Mouse (Mus musculus): ENCODE results near the gene Ltbp4.

The Ltbp4 gene

GRCm38 (mm10) chr7:27259271-27259721 lies 78.2 kb downstream of the Ltbp4 start:
- DNase-seq (ENCODE audit: low read depth, low spot score) = no peak

GRCm38 (mm10) chr7:27258205-27258899 lies 79.1 kb downstream of the Ltbp4 start, which contains the start of gene Numbl:
Gene Numbl (plus strand): TSS chr7:27258433.
- DNase-seq (ENCODE audit: low read depth, low spot score) = peak; percentile 95

- DNase-seq (ENCODE audit: low read depth, low spot score) = no peak
These were observed 79.7 kb downstream of the Ltbp4 start for GRCm38 (mm10) chr7:27257852-27258204.

GRCm38 (mm10) chr7:27257046-27257851 lies 80.2 kb downstream of the Ltbp4 start:
- DNase-seq (ENCODE audit: low read depth, low spot score) = no peak

- no peak for DNase-seq (ENCODE audit: low read depth, low spot score)
These were observed 81.8 kb downstream of the Ltbp4 start for GRCm38 (mm10) chr7:27255721-27256120.
